ENCODE assay signal across 10 mouse cellular contexts in genomic region chr2:91932737-91933350, GRCm38 (mm10). TPM values are rescaled to one million over a fixed set of nuclear protein-coding genes. Genes with fewer than 3 reads are reported as not detected.
DNase-seq lines count a peak whose midpoint lies in the region; ATAC-seq lines count a peak whose summit lies in the region.
"Had no signal": no experiment of that assay in that cellular context is flagged by ENCODE, and none has a peak within 500 bp of the region (broad histone marks: within the 10 kb centered on the region; RNA-seq: fewer than 3 reads in every experiment).

No protein-coding gene starts in this region.

- H3K27me3 ChIP-seq in heart, embryonic 11.5 days (ENCODE audit: control insufficient read depth, insufficient read depth, low read length): peaks cover 4% of the 10 kb centered on the region; the same call in 1 of the 2 replicates
- H3K27me3 ChIP-seq in forebrain, embryonic 13.5 days: no peaks in the 10 kb centered on the region
- peaks cover 33% of the 10 kb centered on the region for H3K27me3 ChIP-seq in liver, embryonic 13.5 days
- H3K27me3 ChIP-seq: CH12.LX had no signal

- peak overlapping the region; percentile 67 for H3K4me3 ChIP-seq in heart, embryonic 11.5 days (ENCODE audit: low read depth, low read length)
- H3K4me3 ChIP-seq in forebrain, embryonic 13.5 days: no peak overlapping the region; the same call in 1 of the 2 replicates
- peak overlapping the region; percentile 43 for H3K4me3 ChIP-seq in liver, embryonic 13.5 days (replicated peaks)

- intact Hi-C loops in heart, postnatal 36 days (cut with DNase I): no loop called here

- DNase-seq in heart, postnatal 36 days: no peak
- DNase-seq in liver, embryonic 13.5 days: no peak
- no peak for DNase-seq in layer of hippocampus, adult 8-10 months (ENCODE audit: low spot score in 2 of 2)
- no peak for DNase-seq in adrenal gland, adult 18-20 months (ENCODE audit: low spot score in 2 of 2)
- DNase-seq in kidney, postnatal 36 days: no peak

- peak overlapping the region; percentile 83 for H3K4me2 ChIP-seq in heart, embryonic 11.5 days
- peak overlapping the region; percentile 87 for H3K4me2 ChIP-seq in forebrain, embryonic 13.5 days
- peak overlapping the region; percentile 67 for H3K4me2 ChIP-seq in liver, embryonic 13.5 days

- H3K27ac ChIP-seq in heart, embryonic 11.5 days (ENCODE audit: low read depth, low read length): peak overlapping the region; percentile 96
- H3K27ac ChIP-seq in forebrain, embryonic 13.5 days: peak overlapping the region; percentile 31; the same call in 1 of the 2 replicates
- H3K27ac ChIP-seq in liver, embryonic 13.5 days: peak overlapping the region; percentile 59

- H3K4me1 ChIP-seq in heart, embryonic 11.5 days (ENCODE audit: control insufficient read depth, insufficient read depth, low read length): peaks cover 34% of the 10 kb centered on the region
- H3K4me1 ChIP-seq in forebrain, embryonic 13.5 days: peaks cover 48% of the 10 kb centered on the region
- peaks cover 63% of the 10 kb centered on the region for H3K4me1 ChIP-seq in liver, embryonic 13.5 days (replicated peaks)

- 11% methylated on average over 6 of the region's 6 CpGs for WGBS in heart, embryonic 11.5 days (ENCODE audit: insufficient replicate concordance)
- 17% methylated on average over 6 of the region's 6 CpGs for WGBS in forebrain, embryonic 13.5 days
- WGBS in liver, embryonic 13.5 days (ENCODE audit: insufficient replicate concordance): 25% methylated on average over 6 of the region's 6 CpGs

- peaks cover 30% of the 10 kb centered on the region for H3K36me3 ChIP-seq in heart, embryonic 11.5 days (ENCODE audit: control insufficient read depth, insufficient read depth, low read length)
- peaks cover 49% of the 10 kb centered on the region for H3K36me3 ChIP-seq in forebrain, embryonic 13.5 days (ENCODE audit: poor library complexity, severe bottlenecking)
- H3K36me3 ChIP-seq in liver, embryonic 13.5 days: peaks cover 52% of the 10 kb centered on the region

- peak overlapping the region; percentile 90 for H3K9ac ChIP-seq in heart, embryonic 11.5 days (ENCODE audit: low read depth, low read length)
- no peak overlapping the region for H3K9ac ChIP-seq in forebrain, embryonic 13.5 days
- H3K9ac ChIP-seq in liver, embryonic 13.5 days: peak overlapping the region; percentile 39

- peak; percentile 3; the same call in 1 of the 2 replicates for ATAC-seq in heart, embryonic 11.5 days (replicated peaks; ENCODE audit: insufficient number of reproducible peaks, low FRiP score, low TSS enrichment)
- peak; percentile 8 for ATAC-seq in activated CD4-positive, CD25-positive, alpha-beta regulatory T cell, adult 4 months
- ATAC-seq in forebrain, embryonic 13.5 days: no peak
- ATAC-seq in liver, embryonic 13.5 days (ENCODE audit: low read depth): no peak

- H3K9me3 ChIP-seq in heart, embryonic 11.5 days (replicated peaks; ENCODE audit: control insufficient read depth, low read length): no peaks in the 10 kb centered on the region
- no peaks in the 10 kb centered on the region for H3K9me3 ChIP-seq in forebrain, embryonic 13.5 days (replicated peaks)
- no peaks in the 10 kb centered on the region for H3K9me3 ChIP-seq in liver, embryonic 13.5 days (replicated peaks)

RNA-seq across cellular contexts. Expression of gene Mdk, which starts 0.7 kb away (rescaled TPM):
- polyA plus RNA-seq in heart, embryonic 11.5 days (2014; fragmentation: Nextera tagmentation; extraction: Ambion mirVana): 842 and 965 TPM in 2 replicates
- total RNA-seq in heart, postnatal 36 days (2021): 1 to 10 TPM; 2.4 to 3.9 TPM
- 1 to 10 TPM; 1.2 to 2.0 TPM for polyA plus RNA-seq in activated CD4-positive, CD25-positive, alpha-beta regulatory T cell, adult 4 months (2017; shearing (Covaris generic))
- 609 and 621 TPM in 2 replicates for polyA plus RNA-seq in forebrain, embryonic 13.5 days (2015; fragmentation: Nextera tagmentation; extraction: Ambion mirVana)
- polyA plus RNA-seq in liver, embryonic 13.5 days (2015; fragmentation: Nextera tagmentation; extraction: Ambion mirVana): 50.1 and 52.2 TPM in 2 replicates
- total RNA-seq in layer of hippocampus, adult 8-10 months (2022): 10 to 100 TPM; 21.4 to 27.8 (median 24.1) TPM
- 1 to 10 TPM; 7.2 to 7.8 TPM for total RNA-seq in adrenal gland, adult 18-20 months (2021)
- total RNA-seq: liver, adult 2 months had no signal

RNA-seq across cellular contexts. Expression of gene Chrm4, which starts 5.8 kb away (rescaled TPM):
- polyA plus RNA-seq in heart, embryonic 11.5 days (2014; fragmentation: Nextera tagmentation; extraction: Ambion mirVana): not detected in 2 replicates
- total RNA-seq in heart, postnatal 36 days (2021): not detected
- 1 to 10 TPM in 1 of 2 experiments, under 1 TPM in 1; 0.54 to 1.2 TPM for polyA plus RNA-seq in activated CD4-positive, CD25-positive, alpha-beta regulatory T cell, adult 4 months (2017; shearing (Covaris generic))
- 0.83 and 0.88 TPM in 2 replicates for polyA plus RNA-seq in forebrain, embryonic 13.5 days (2015; fragmentation: Nextera tagmentation; extraction: Ambion mirVana)
- polyA plus RNA-seq in liver, embryonic 13.5 days (2015; fragmentation: Nextera tagmentation; extraction: Ambion mirVana): 0.07 and 0.09 TPM in 2 replicates
- total RNA-seq in layer of hippocampus, adult 8-10 months (2022): 10 to 100 TPM; 27.0 to 29.9 (median 29.1) TPM
- total RNA-seq in adrenal gland, adult 18-20 months (2021): 1 to 10 TPM; 3.7 to 4.6 TPM
- total RNA-seq: liver, adult 2 months had no signal
- polyA plus RNA-seq: liver, adult 2 months had no signal

RNA-seq across cellular contexts. Expression of gene Gm9821, which starts 12.7 kb away (rescaled TPM):
- 1.8 and 2.8 TPM in 2 replicates for polyA plus RNA-seq in heart, embryonic 11.5 days (2014; fragmentation: Nextera tagmentation; extraction: Ambion mirVana)
- not detected for total RNA-seq in heart, postnatal 36 days (2021)
- polyA plus RNA-seq in activated CD4-positive, CD25-positive, alpha-beta regulatory T cell, adult 4 months (2017; shearing (Covaris generic)): 1 to 10 TPM; 1.6 to 2.4 TPM
- 0.18 and 0.41 TPM in 2 replicates for polyA plus RNA-seq in forebrain, embryonic 13.5 days (2015; fragmentation: Nextera tagmentation; extraction: Ambion mirVana)
- 0.80 and 0.89 TPM in 2 replicates for polyA plus RNA-seq in liver, embryonic 13.5 days (2015; fragmentation: Nextera tagmentation; extraction: Ambion mirVana)
- not detected for total RNA-seq in layer of hippocampus, adult 8-10 months (2022)
- not detected for total RNA-seq in adrenal gland, adult 18-20 months (2021)
- total RNA-seq: liver, adult 2 months had no signal
- polyA plus RNA-seq: liver, adult 2 months had no signal

RNA-seq across cellular contexts. Expression of gene Dgkz, which starts 42.8 kb away (rescaled TPM):
- polyA plus RNA-seq in heart, embryonic 11.5 days (2014; fragmentation: Nextera tagmentation; extraction: Ambion mirVana): 42.1 and 49.6 TPM in 2 replicates
- 10 to 100 TPM; 48.4 to 51.2 TPM for total RNA-seq in heart, postnatal 36 days (2021)
- 100 to 1,000 TPM in 1 of 2 experiments, 10 to 100 TPM in 1; 98.3 to 132 TPM for polyA plus RNA-seq in activated CD4-positive, CD25-positive, alpha-beta regulatory T cell, adult 4 months (2017; shearing (Covaris generic))
- 18.5 and 23.1 TPM in 2 replicates for polyA plus RNA-seq in forebrain, embryonic 13.5 days (2015; fragmentation: Nextera tagmentation; extraction: Ambion mirVana)
- 24.7 and 28.0 TPM in 2 replicates for polyA plus RNA-seq in liver, embryonic 13.5 days (2015; fragmentation: Nextera tagmentation; extraction: Ambion mirVana)
- 100 to 1,000 TPM; 463 to 479 (median 474) TPM for total RNA-seq in layer of hippocampus, adult 8-10 months (2022)
- total RNA-seq in adrenal gland, adult 18-20 months (2021): 10 to 100 TPM; 38.9 to 40.3 TPM

Comparison
In these comparisons a context has a peak if more than half of its experiments do, and no peak if none do; other contexts are left out.
1. ATAC-seq: peak in heart, embryonic 11.5 days (single experiment) and activated CD4-positive, CD25-positive, alpha-beta regulatory T cell, adult 4 months (single experiment); none in forebrain, embryonic 13.5 days (single experiment) and liver, embryonic 13.5 days (single experiment).
2. H3K27ac ChIP-seq: peak in every context shown above with its lines; median percentile 96 in heart, embryonic 11.5 days; 59 in liver, embryonic 13.5 days; 31 in forebrain, embryonic 13.5 days.
3. RNA of gene Mdk, which starts 0.7 kb away (polyA plus RNA-seq): 842 to 965 TPM in heart, embryonic 11.5 days, 609 to 621 TPM in forebrain, embryonic 13.5 days and 50.1 to 52.2 TPM in liver, embryonic 13.5 days; 1.2 to 2.0 TPM in activated CD4-positive, CD25-positive, alpha-beta regulatory T cell, adult 4 months; every median in the first group is over 10 times any median in the second.
4. Peak in every context shown above with its lines, with median percentiles within 50 percentile points of each other: H3K4me2 ChIP-seq.